In the genomic region with DNA sequence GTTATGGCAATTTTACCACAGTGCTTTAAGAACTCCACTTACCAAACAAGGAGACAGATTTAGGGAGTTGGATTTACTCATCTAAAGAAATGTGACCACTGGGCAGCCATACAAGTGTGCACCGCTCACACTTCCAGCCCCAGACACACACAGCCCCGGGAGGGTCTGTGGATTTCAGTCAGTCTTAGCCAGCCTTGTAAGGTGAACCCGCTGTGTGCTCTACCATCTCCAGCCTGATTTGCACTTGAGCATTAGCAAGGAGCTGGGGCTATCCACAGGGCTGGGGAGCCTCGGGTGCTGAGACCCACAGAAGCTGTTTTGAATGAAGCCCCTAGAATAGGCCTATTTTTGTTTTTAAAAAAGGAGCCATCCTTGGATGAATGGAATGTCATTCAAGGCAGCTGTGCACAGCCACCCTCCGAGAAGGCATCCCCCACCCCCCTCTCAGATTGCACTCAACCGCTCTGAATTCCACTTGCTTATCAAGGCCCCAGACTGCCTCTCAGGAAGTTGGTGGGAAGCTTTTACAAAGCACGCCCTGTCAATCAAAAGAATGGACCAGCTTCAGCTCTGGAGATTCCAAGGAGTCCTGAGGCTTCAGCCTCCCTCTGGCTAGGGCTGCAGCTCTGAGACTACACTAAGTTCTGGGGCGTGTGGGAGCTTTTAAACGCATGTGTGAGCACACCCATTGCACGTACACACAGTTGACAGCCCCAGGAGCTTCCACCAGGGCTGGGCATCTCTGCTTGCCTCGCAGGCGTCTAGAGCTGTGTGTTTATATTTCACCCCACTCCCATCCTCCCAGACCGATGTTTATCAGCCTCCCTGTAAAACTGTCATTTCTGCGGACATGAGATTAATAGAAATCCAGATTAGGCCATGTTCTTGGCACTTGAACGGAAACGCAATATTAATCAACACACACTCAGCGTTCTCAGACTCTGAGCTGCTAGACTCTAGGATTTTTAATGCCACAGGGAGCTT, we compare ENCODE assay signal across 9 mouse cellular contexts. TPM values are rescaled to one million over a fixed set of nuclear protein-coding genes. Genes with fewer than 3 reads are reported as not detected.
DNase-seq lines count a peak whose midpoint lies in the region; ATAC-seq and TF ChIP-seq lines count a peak whose summit lies in the region.
"Had no signal": no experiment of that assay in that cellular context is flagged by ENCODE, and none has a peak within 500 bp of the region (broad histone marks: within the 10 kb centered on the region; RNA-seq: fewer than 3 reads in every experiment).

No protein-coding gene starts in this region.

- H3K4me1 ChIP-seq in forebrain, embryonic 10.5 days: peaks cover 67% of the 10 kb centered on the region
- H3K4me1 ChIP-seq in midbrain, embryonic 12.5 days: peaks cover 51% of the 10 kb centered on the region

- no peaks in the 10 kb centered on the region for H3K9me3 ChIP-seq in forebrain, embryonic 10.5 days
- H3K9me3 ChIP-seq in midbrain, embryonic 12.5 days: no peaks in the 10 kb centered on the region

- 27% methylated on average over 17 of the region's 17 CpGs for WGBS in forebrain, embryonic 10.5 days
- WGBS in midbrain, embryonic 12.5 days: 17% methylated on average over 17 of the region's 17 CpGs

- no peak overlapping the region for H3K4me3 ChIP-seq in layer of hippocampus, adult 2 months
- peak overlapping the region; percentile 6; the same call in 1 of the 2 replicates for H3K4me3 ChIP-seq in forebrain, embryonic 10.5 days
- H3K4me3 ChIP-seq in midbrain, embryonic 12.5 days: no peak overlapping the region

- ATAC-seq in midbrain, embryonic 12.5 days (ENCODE audit: low FRiP score, low read depth): peak; percentile 84

- TF ChIP-seq CTCF in layer of hippocampus, adult 2 months (conservative IDR thresholded peaks at IDR 0.05): 0 out of 2 replicates have a peak, but pooled peaks have one; percentile 11

- H3K27me3 ChIP-seq in forebrain, embryonic 10.5 days (ENCODE audit: poor library complexity, severe bottlenecking): no peaks in the 10 kb centered on the region
- no peaks in the 10 kb centered on the region for H3K27me3 ChIP-seq in midbrain, embryonic 12.5 days

- H3K36me3 ChIP-seq in forebrain, embryonic 10.5 days (replicated peaks): peaks cover 33% of the 10 kb centered on the region
- no peaks in the 10 kb centered on the region for H3K36me3 ChIP-seq in midbrain, embryonic 12.5 days

- no peak for DNase-seq in layer of hippocampus, adult 2 months (ENCODE audit: low spot score in 2 of 2)
- no peak for DNase-seq in layer of hippocampus, adult 8-10 months (ENCODE audit: low spot score in 2 of 2)
- DNase-seq in forebrain, embryonic 10.5 days (ENCODE audit: extremely low spot score, low spot score): peak; percentile 78
- peak; percentile 56 for DNase-seq in kidney, postnatal 14 days
- DNase-seq in spleen, postnatal 4 days (ENCODE audit: low spot score in 2 of 2): no peak
- no peak for DNase-seq in MN1 (ENCODE audit: low spot score)
- no peak for DNase-seq in right cerebral cortex, adult 18-20 months

- no peak overlapping the region for H3K4me2 ChIP-seq in midbrain, embryonic 12.5 days (replicated peaks)

- peak overlapping the region; percentile 60 for H3K27ac ChIP-seq in layer of hippocampus, adult 2 months
- H3K27ac ChIP-seq in forebrain, embryonic 10.5 days: peak overlapping the region; percentile 79
- peak overlapping the region; percentile 78 for H3K27ac ChIP-seq in midbrain, embryonic 12.5 days (replicated peaks)
- H3K27ac ChIP-seq: liver, embryonic 14.5 days had no signal

- no peak overlapping the region for H3K9ac ChIP-seq in midbrain, embryonic 12.5 days (replicated peaks)
- H3K9ac ChIP-seq: liver, embryonic 14.5 days had no signal

RNA-seq across cellular contexts. Expression of a gene that starts 57.2 kb away (rescaled TPM):
- total RNA-seq in layer of hippocampus, adult 2 months (2021): 10 to 100 TPM; 47.9 to 51.4 TPM
- 10 to 100 TPM; 52.6 to 70.1 (median 59.9) TPM for total RNA-seq in layer of hippocampus, adult 8-10 months (2022)
- polyA plus RNA-seq in forebrain, embryonic 10.5 days (2016; fragmentation: Nextera tagmentation; extraction: Ambion mirVana): 2.1 and 2.4 TPM in 2 replicates
- 3.7 and 4.5 TPM in 2 replicates for polyA plus RNA-seq in midbrain, embryonic 12.5 days (2016; fragmentation: Nextera tagmentation; extraction: Ambion mirVana)

Comparison
In these comparisons a context has a peak if more than half of its experiments do, and no peak if none do; other contexts are left out.
1. DNase-seq: peak in forebrain, embryonic 10.5 days (single experiment) and kidney, postnatal 14 days (single experiment); none in layer of hippocampus, adult 2 months (0 of 2), layer of hippocampus, adult 8-10 months (0 of 2), spleen, postnatal 4 days (0 of 2), MN1 (single experiment) and right cerebral cortex, adult 18-20 months (single experiment).
2. Peak in every context shown above with its lines, with median percentiles within 50 percentile points of each other: H3K27ac ChIP-seq.